Comparison of ENCODE assay signal across 23 mouse cellular contexts in genomic region chr10:40283636-40284035, GRCm38 (mm10).
"Had no signal": no experiment of that assay in that cellular context is flagged by ENCODE, and none has a peak within 500 bp of the region (broad histone marks: within the 10 kb centered on the region; RNA-seq: fewer than 3 reads in every experiment).

No protein-coding gene starts in this region.

- H3K9ac ChIP-seq: embryonic facial prominence, embryonic 12.5 days; embryonic facial prominence, embryonic 13.5 days; embryonic facial prominence, embryonic 15.5 days; forebrain, embryonic 15.5 days had no signal

- H3K4me1 ChIP-seq: embryonic facial prominence, embryonic 10.5 days; embryonic facial prominence, embryonic 12.5 days; embryonic facial prominence, embryonic 13.5 days; embryonic facial prominence, embryonic 15.5 days; forebrain, embryonic 10.5 days; heart, embryonic 10.5 days had no signal

- H3K9me3 ChIP-seq: embryonic facial prominence, embryonic 10.5 days; embryonic facial prominence, embryonic 12.5 days; embryonic facial prominence, embryonic 15.5 days; forebrain, embryonic 10.5 days; forebrain, embryonic 15.5 days; heart, embryonic 10.5 days had no signal

- H3K27ac ChIP-seq: embryonic facial prominence, embryonic 10.5 days; embryonic facial prominence, embryonic 12.5 days; embryonic facial prominence, embryonic 13.5 days; embryonic facial prominence, embryonic 15.5 days; forebrain, embryonic 10.5 days; forebrain, embryonic 15.5 days; heart, adult 2 months; heart, embryonic 10.5 days had no signal

- H3K4me2 ChIP-seq: embryonic facial prominence, embryonic 12.5 days; embryonic facial prominence, embryonic 13.5 days; embryonic facial prominence, embryonic 15.5 days; forebrain, embryonic 15.5 days; heart, embryonic 11.5 days had no signal

- H3K27me3 ChIP-seq: embryonic facial prominence, embryonic 12.5 days; embryonic facial prominence, embryonic 13.5 days; embryonic facial prominence, embryonic 15.5 days; forebrain, embryonic 15.5 days had no signal

- DNase-seq: cerebellum, adult 18-20 months; cerebellum, adult 2 months; cerebellum, adult 8-10 months; cerebellum, adult 9-10 months; cerebellum, adult 9-11 months; cerebellum, postnatal 14 days; cerebellum, postnatal 36 days; embryo, embryonic 11 days; gastrocnemius, postnatal 10 days; gastrocnemius, postnatal 14 days; gastrocnemius, postnatal 25 days; gastrocnemius, postnatal 36 days; heart, adult 11 months had no signal

- H3K4me3 ChIP-seq: embryonic facial prominence, embryonic 10.5 days; embryonic facial prominence, embryonic 12.5 days; embryonic facial prominence, embryonic 13.5 days; embryonic facial prominence, embryonic 15.5 days; erythroblast, embryonic 14.5 days; forebrain, embryonic 10.5 days; forebrain, embryonic 15.5 days; heart, adult 2 months; heart, embryonic 10.5 days had no signal
